Mouse (Mus musculus) heart, postnatal 0 days (tissue): ENCODE measurements around the gene 1810065E05Rik. TPM values are rescaled to one million over a fixed set of nuclear protein-coding genes. Genes with fewer than 3 reads are reported as not detected.

Experiments
- ATAC-seq: fragments of 200-750 bp; cut with Nextera tagmentation; 2 replicates; pipeline ENCODE4 v1.8.0; 2017; ENCODE audit warnings: low read depth, moderate number of reproducible peaks, moderate library complexity; ENCODE audit not compliant: insufficient read depth
- DNase-seq: peaks from one replicate; pipeline ENCODE4 v3.0.0-alpha.2; 2016; ENCODE audit warnings: low spot score
- H3K27ac ChIP-seq: fragments of 300-500 bp; sonication (generic); 2 replicates; pipeline ENCODE4 v1.5.1; 2014; ENCODE audit warnings: low read depth, mild to moderate bottlenecking
- H3K27me3 ChIP-seq: fragments of 300-500 bp; sonication (generic); 2 replicates; pipeline ENCODE4 v1.6.1; 2014; ENCODE audit warnings: low read length, mixed read lengths; ENCODE audit not compliant: control insufficient read depth, insufficient read depth
- H3K36me3 ChIP-seq: fragments of 300-500 bp; sonication (generic); replicated peaks from 2 replicates; pipeline ENCODE4 v1.6.1; 2014; ENCODE audit warnings: low read length, mixed read lengths; ENCODE audit not compliant: control insufficient read depth, insufficient read depth
- H3K4me1 ChIP-seq: fragments of 300-500 bp; sonication (generic); 2 replicates; pipeline ENCODE4 v1.6.1; 2014; ENCODE audit warnings: antibody characterized with exemption; ENCODE audit not compliant: control insufficient read depth, insufficient read depth
- H3K4me2 ChIP-seq: fragments of 300-500 bp; sonication (generic); 2 replicates; pipeline ENCODE4 v1.6.1; 2014; ENCODE audit warnings: low read depth, mild to moderate bottlenecking, low read length, moderate library complexity
- H3K4me3 ChIP-seq: fragments of 300-500 bp; sonication (generic); 2 replicates; pipeline ENCODE4 v1.5.1; 2014; ENCODE audit warnings: low read depth, low read length
- H3K9ac ChIP-seq: fragments of 300-500 bp; sonication (generic); replicated peaks from 2 replicates; pipeline ENCODE4 v1.6.1; 2014; ENCODE audit warnings: low read depth, low read length, mixed read lengths
- H3K9me3 ChIP-seq: fragments of 300-500 bp; sonication (generic); replicated peaks from 2 replicates; pipeline ENCODE4 v1.6.1; 2016; ENCODE audit warnings: low read length; ENCODE audit not compliant: control insufficient read depth
- CTCF ChIP-seq: IDR thresholded peaks from 2 replicates; pipeline ENCODE4 v1.5.1; 2016; ENCODE audit warnings: antibody characterized with exemption, control low read depth, low read depth
- EP300 ChIP-seq: IDR thresholded peaks from 2 replicates; pipeline ENCODE4 v1.6.1; 2016; ENCODE audit warnings: antibody characterized with exemption, low read depth
- WGBS: fragments of 180-500 bp; shearing (Covaris S2); extraction: QIAGEN DNeasy Blood & Tissue Kit; methylation state at CpG from one replicate; pipeline ENCODE4 v1.1.7; 2014; 5-methylcytosine and 5-hydroxymethylcytosine counted together
- polyA plus RNA-seq: library from polyadenylated mRNA; unstranded; fragments of >200 nt; fragmentation: Nextera tagmentation; extraction: Ambion mirVana; gene quantifications from 2 replicates; pipeline ENCODE4 v1.2.1, GENCODE M21; 2015
- total RNA-seq: library from RNA; depleted of rRNA; stranded (reverse); fragments of >200 nt; gene quantifications from 2 replicates; pipeline ENCODE4 v1.2.3, GENCODE M21; 2014; ENCODE audit warnings: low replicate concordance; rRNA removed

Gene 1810065E05Rik
- total and polyA plus RNA-seq, 2 experiments from 2014 or later, result not detected

DNA sequence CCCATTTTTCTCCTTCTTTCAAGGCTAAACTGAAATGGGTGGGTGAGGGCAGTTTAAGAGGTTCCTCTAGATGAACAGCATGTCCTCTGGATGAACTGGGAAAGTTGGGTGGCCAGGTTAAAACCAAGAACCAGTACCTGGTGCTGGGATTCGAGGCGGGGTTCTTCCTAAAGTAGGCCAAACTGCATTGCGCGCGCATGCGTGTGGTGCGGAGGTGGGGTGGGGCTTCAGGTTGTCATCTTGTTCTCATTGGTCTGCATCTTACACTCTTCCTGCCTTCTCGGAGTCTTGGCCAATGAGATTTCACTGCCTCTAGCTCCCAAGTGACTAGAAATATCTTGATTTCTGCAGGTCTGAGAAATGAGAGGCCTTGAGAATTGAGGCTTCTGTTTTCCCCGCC is 31.8 kb downstream of the 1810065E05Rik start, which contains the start of gene Lypd9:
Lypd9 (minus strand) TSS at position 165 of the 400 bp plus-strand sequence.
- ATAC-seq, result no peak
- 96% methylated on average over 9 of the region's 9 CpGs for WGBS
- no peak within 1 kb of the TSS for H3K27ac ChIP-seq

DNA sequence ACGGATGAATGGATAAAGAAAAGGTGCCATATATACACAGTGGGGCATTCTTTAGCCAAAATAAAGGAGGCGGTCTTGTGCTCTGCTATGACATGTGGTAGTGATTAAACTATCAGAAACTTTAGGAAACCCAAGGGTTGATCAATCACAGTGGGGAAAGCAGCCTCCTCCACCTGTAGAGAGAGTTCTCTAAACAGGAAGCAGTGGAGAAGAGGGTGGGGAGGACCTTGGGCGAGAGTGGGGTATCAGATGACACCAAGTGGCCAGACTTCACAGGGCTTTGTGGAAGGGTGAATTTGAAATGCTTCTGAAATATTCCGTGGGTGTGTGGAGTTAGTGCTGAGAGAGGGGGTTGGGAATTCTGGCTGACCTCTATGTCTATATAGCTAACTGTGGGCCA is 32.7 kb downstream of the 1810065E05Rik start:
- ATAC-seq, result no peak
- 53% methylated on average over 4 of the region's 4 CpGs for WGBS
- no peak for TF ChIP-seq CTCF

More for the DNA sequence above, 31.8 kb downstream of the 1810065E05Rik start, which contains the start of gene Lypd9:
- DNase-seq, result no peak
- no peak within 1 kb of the TSS for H3K4me3 ChIP-seq
- H3K36me3 ChIP-seq, result no peaks in the 10 kb centered on the region
- H3K4me1 ChIP-seq, result no peaks in the 10 kb centered on the region
- H3K9ac ChIP-seq, result no peak within 1 kb of the TSS
- H3K27me3 ChIP-seq, result no peaks in the 10 kb centered on the region
- H3K4me2 ChIP-seq, result no peak within 1 kb of the TSS
- TF ChIP-seq CTCF (no peak), EP300 (no peak)
- H3K9me3 ChIP-seq, result 0 out of 2 replicates have a peak, but pooled peaks cover 7% of the 10 kb centered on the region

DNA sequence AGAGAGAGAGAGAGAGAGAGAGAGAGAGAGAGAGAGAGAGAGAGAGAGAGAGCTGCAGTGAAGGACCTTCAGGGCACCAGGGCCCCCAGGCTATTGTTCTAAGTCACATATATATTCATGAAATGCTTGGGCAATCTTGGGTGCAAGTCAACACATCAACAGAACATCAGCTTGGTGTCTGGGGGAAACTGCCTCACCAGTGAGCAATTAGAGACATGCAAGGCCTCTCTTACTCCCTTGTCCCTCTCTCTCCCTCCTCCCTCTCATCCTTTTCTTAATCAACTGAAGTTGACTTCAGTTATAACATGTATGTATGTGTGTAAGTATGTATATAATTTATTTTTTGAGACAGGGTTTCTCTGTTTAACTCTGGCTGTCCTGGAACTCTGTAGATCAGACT is 41.3 kb downstream of the 1810065E05Rik start, which contains the start of gene Olfr30:
Olfr30 (minus strand) TSS at position 101 of the 400 bp plus-strand sequence.
- no peaks in the 10 kb centered on the region for H3K4me1 ChIP-seq
- H3K9ac ChIP-seq, result no peak within 1 kb of the TSS
- H3K9me3 ChIP-seq, result no peaks in the 10 kb centered on the region
- no peak within 1 kb of the TSS for H3K27ac ChIP-seq
- no peaks in the 10 kb centered on the region for H3K27me3 ChIP-seq
- DNase-seq (no peak), ATAC-seq (no peak)
- no peaks in the 10 kb centered on the region for H3K36me3 ChIP-seq
- no peak within 1 kb of the TSS for H3K4me3 ChIP-seq
- TF ChIP-seq CTCF (no peak), EP300 (no peak)
- no peak within 1 kb of the TSS for H3K4me2 ChIP-seq

More for the DNA sequence above, 32.7 kb downstream of the 1810065E05Rik start:
- H3K27ac ChIP-seq, result no peak overlapping the region
- H3K4me2 ChIP-seq, result no peak overlapping the region
- H3K4me1 ChIP-seq, result no peaks in the 10 kb centered on the region
- H3K9ac ChIP-seq, result no peak overlapping the region
- no peaks in the 10 kb centered on the region for H3K27me3 ChIP-seq
- no peak overlapping the region for H3K4me3 ChIP-seq
- no peaks in the 10 kb centered on the region for H3K36me3 ChIP-seq
- 0 out of 2 replicates have a peak, but pooled peaks cover under 1% of the 10 kb centered on the region for H3K9me3 ChIP-seq
- DNase-seq, result no peak

Other genes with a start within 250 kb of the 1810065E05Rik start
- gene Mrpl22, start 249.4 kb upstream of the 1810065E05Rik start, total RNA-seq, result 50.6 and 58.4 TPM in 2 replicates
- 124 and 126 TPM in 2 replicates for gene Mrpl22, start 249.4 kb upstream of the 1810065E05Rik start, polyA plus RNA-seq
- gene Igtp, start 221.6 kb upstream of the 1810065E05Rik start, total RNA-seq, result 7.8 and 9.8 TPM in 2 replicates
- 7.0 and 8.0 TPM in 2 replicates for gene Igtp, start 221.6 kb upstream of the 1810065E05Rik start, polyA plus RNA-seq
- gene Irgm2, start 221.5 kb upstream of the 1810065E05Rik start, total RNA-seq, result 7.7 and 8.7 TPM in 2 replicates
- 4.6 and 5.2 TPM in 2 replicates for gene Irgm2, start 221.5 kb upstream of the 1810065E05Rik start, polyA plus RNA-seq
- gene 4930438A08Rik, start 146.3 kb upstream of the 1810065E05Rik start, total RNA-seq, result not detected in 2 replicates
- gene 4930438A08Rik, start 146.3 kb upstream of the 1810065E05Rik start, polyA plus RNA-seq, result not detected in 2 replicates
- 8.2 and 12.6 TPM in 2 replicates for gene Zfp692, start 114.0 kb upstream of the 1810065E05Rik start, total RNA-seq
- 4.9 and 5.0 TPM in 2 replicates for gene Zfp692, start 114.0 kb upstream of the 1810065E05Rik start, polyA plus RNA-seq
- 31.4 and 62.4 TPM in 2 replicates for gene Zfp672, start 90.8 kb upstream of the 1810065E05Rik start, total RNA-seq
- 53.5 and 60.8 TPM in 2 replicates for gene Zfp672, start 90.8 kb upstream of the 1810065E05Rik start, polyA plus RNA-seq
- 30.2 and 42.9 TPM in 2 replicates for gene Sh3bp5l, start 90.4 kb upstream of the 1810065E05Rik start, total RNA-seq
- gene Sh3bp5l, start 90.4 kb upstream of the 1810065E05Rik start, polyA plus RNA-seq, result 28.2 and 29.5 TPM in 2 replicates
- gene Lypd8, start 42.1 kb upstream of the 1810065E05Rik start, total RNA-seq, result not detected in 2 replicates
- 0.12 TPM in 1 of 2 replicates, not detected in the other for gene Lypd8, start 42.1 kb upstream of the 1810065E05Rik start, polyA plus RNA-seq
- not detected in 2 replicates for gene Gm12253, start 11.4 kb downstream of the 1810065E05Rik start, total RNA-seq
- gene Gm12253, start 11.4 kb downstream of the 1810065E05Rik start, polyA plus RNA-seq, result not detected in 2 replicates
- not detected in 2 replicates for gene Lypd9, start 31.8 kb downstream of the 1810065E05Rik start, total RNA-seq
- not detected in 2 replicates for gene Lypd9, start 31.8 kb downstream of the 1810065E05Rik start, polyA plus RNA-seq
- gene Olfr30, start 41.2 kb downstream of the 1810065E05Rik start, total RNA-seq, result not detected in 2 replicates
- gene Olfr30, start 41.2 kb downstream of the 1810065E05Rik start, polyA plus RNA-seq, result not detected in 2 replicates
- gene Olfr332, start 71.4 kb downstream of the 1810065E05Rik start, total RNA-seq, result not detected in 2 replicates
- gene Olfr332, start 71.4 kb downstream of the 1810065E05Rik start, polyA plus RNA-seq, result not detected in 2 replicates
- not detected in 2 replicates for gene Olfr331, start 81.5 kb downstream of the 1810065E05Rik start, total RNA-seq
- gene Olfr331, start 81.5 kb downstream of the 1810065E05Rik start, polyA plus RNA-seq, result not detected in 2 replicates
- not detected in 2 replicates for gene Olfr330, start 113.7 kb downstream of the 1810065E05Rik start, total RNA-seq
- not detected in 2 replicates for gene Olfr330, start 113.7 kb downstream of the 1810065E05Rik start, polyA plus RNA-seq
- gene Olfr329-ps, start 125.3 kb downstream of the 1810065E05Rik start, total RNA-seq, result not detected in 2 replicates
- not detected in 2 replicates for gene Olfr329-ps, start 125.3 kb downstream of the 1810065E05Rik start, polyA plus RNA-seq
- gene Olfr328, start 134.5 kb downstream of the 1810065E05Rik start, total RNA-seq, result not detected in 2 replicates
- not detected in 2 replicates for gene Olfr328, start 134.5 kb downstream of the 1810065E05Rik start, polyA plus RNA-seq
- not detected in 2 replicates for gene Olfr224, start 149.4 kb downstream of the 1810065E05Rik start, total RNA-seq
- not detected in 2 replicates for gene Olfr224, start 149.4 kb downstream of the 1810065E05Rik start, polyA plus RNA-seq
- gene Olfr325, start 156.6 kb downstream of the 1810065E05Rik start, total RNA-seq, result not detected in 2 replicates
- gene Olfr325, start 156.6 kb downstream of the 1810065E05Rik start, polyA plus RNA-seq, result not detected in 2 replicates
- not detected in 2 replicates for gene Olfr324, start 174.0 kb downstream of the 1810065E05Rik start, total RNA-seq
- not detected in 2 replicates for gene Olfr324, start 174.0 kb downstream of the 1810065E05Rik start, polyA plus RNA-seq
- not detected in 2 replicates for gene 2210407C18Rik, start 195.0 kb downstream of the 1810065E05Rik start, total RNA-seq
- gene 2210407C18Rik, start 195.0 kb downstream of the 1810065E05Rik start, polyA plus RNA-seq, result not detected in 2 replicates
- not detected in 2 replicates for gene Olfr323, start 209.4 kb downstream of the 1810065E05Rik start, total RNA-seq
- not detected in 2 replicates for gene Olfr323, start 209.4 kb downstream of the 1810065E05Rik start, polyA plus RNA-seq
- not detected in 2 replicates for gene Trim58, start 219.4 kb downstream of the 1810065E05Rik start, total RNA-seq
- gene Trim58, start 219.4 kb downstream of the 1810065E05Rik start, polyA plus RNA-seq, result 0.05 TPM in 1 of 2 replicates, not detected in the other
- gene Olfr322, start 237.7 kb downstream of the 1810065E05Rik start, total RNA-seq, result not detected in 2 replicates
- gene Olfr322, start 237.7 kb downstream of the 1810065E05Rik start, polyA plus RNA-seq, result not detected in 2 replicates